Mouse (Mus musculus): ENCODE results near the gene Olfr1090.

GRCm38 (mm10) chr2:86733601-86734000, 25.2 kb downstream of the Olfr1090 start, which contains the start of gene Olfr1089:
- TF ChIP-seq EP300 (IDR thresholded peaks at IDR 0.05; ENCODE audit: low read depth) (no peak), CTCF (IDR thresholded peaks at IDR 0.05; ENCODE audit: low read depth) (no peak)
